Mouse (Mus musculus): ENCODE results near the gene Slc13a1. TPM values are rescaled to one million over a fixed set of nuclear protein-coding genes. Genes with fewer than 3 reads are reported as not detected.

Slc13a1 gene
- polyA plus RNA-seq, 1 experiment from 2014 or later = not detected

GRCm38 (mm10) chr6:24054086-24054710, 113.7 kb downstream of the Slc13a1 start:
- H3K36me3 ChIP-seq (ENCODE audit: insufficient read depth, low read length) = no peaks in the 10 kb centered on the region
- H3K27ac ChIP-seq (ENCODE audit: low read length) = no peak overlapping the region
- H3K4me3 ChIP-seq (ENCODE audit: low read depth, low read length) = no peak overlapping the region
- ATAC-seq = no peak
- no peaks in the 10 kb centered on the region for H3K4me1 ChIP-seq (ENCODE audit: insufficient read depth, low read depth, low read length)
- TF ChIP-seq EP300 (IDR thresholded peaks at IDR 0.05) (no peak), CTCF (IDR thresholded peaks at IDR 0.05) (no peak)
- no peaks in the 10 kb centered on the region for H3K9me3 ChIP-seq (ENCODE audit: low read length)
- H3K9ac ChIP-seq (replicated peaks; ENCODE audit: low read depth) = no peak overlapping the region
- no peaks in the 10 kb centered on the region for H3K27me3 ChIP-seq (replicated peaks; ENCODE audit: insufficient read depth, low read length)
- no peak overlapping the region for H3K4me2 ChIP-seq (replicated peaks; ENCODE audit: low read depth, low read length)
- DNase-seq (ENCODE audit: low spot score) = no peak
- WGBS = 83% methylated on average over 9 of the region's 9 CpGs

DNA sequence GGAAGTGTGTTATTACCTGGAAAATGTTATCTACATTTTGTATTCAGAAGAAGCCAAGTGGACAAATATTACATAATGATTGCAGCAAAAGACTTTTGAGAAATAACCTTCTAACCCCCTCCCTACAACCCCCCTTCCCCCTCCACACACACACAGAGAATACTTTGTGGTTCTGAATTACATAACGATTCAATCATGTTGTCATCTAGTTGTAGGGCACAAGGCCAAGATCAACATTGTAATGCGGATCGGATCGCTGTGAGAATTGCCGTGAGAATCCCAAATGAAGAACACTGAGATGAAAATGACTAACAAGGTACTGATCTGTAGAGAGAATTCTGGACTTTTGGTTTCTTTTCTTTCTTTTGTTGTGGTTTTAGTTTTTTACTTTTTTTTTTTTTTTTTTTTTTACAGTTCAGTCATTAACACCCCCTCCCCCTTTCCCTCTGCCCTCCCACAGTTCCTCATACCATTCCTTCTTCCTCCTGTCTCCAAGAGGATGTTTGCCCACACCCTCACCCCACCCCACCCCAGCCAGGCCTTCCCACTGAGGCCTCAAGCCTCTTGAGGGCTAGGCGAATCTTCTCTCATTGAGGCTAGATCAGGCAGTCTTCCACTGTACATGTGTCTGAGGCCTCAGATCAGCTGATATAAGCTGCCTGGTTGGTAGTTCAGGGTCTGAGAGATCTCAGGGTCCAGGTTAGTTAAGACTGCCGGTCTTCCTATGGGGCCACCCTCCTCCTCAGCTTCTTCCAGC, 120.7 kb downstream of the Slc13a1 start:
- Histone ChIP-seq H3K4me3 (ENCODE audit: low read depth, low read length) (no peak overlapping the region), H3K27me3 (replicated peaks; ENCODE audit: insufficient read depth, low read length) (no peaks in the 10 kb centered on the region), H3K27ac (ENCODE audit: low read length) (no peak overlapping the region), H3K9ac (replicated peaks; ENCODE audit: low read depth) (no peak overlapping the region), H3K36me3 (ENCODE audit: insufficient read depth, low read length) (no peaks in the 10 kb centered on the region), H3K4me2 (replicated peaks; ENCODE audit: low read depth, low read length) (no peak overlapping the region; the same call in 1 of the 2 replicates), H3K4me1 (ENCODE audit: insufficient read depth, low read depth, low read length) (no peaks in the 10 kb centered on the region), H3K9me3 (ENCODE audit: low read length) (no peaks in the 10 kb centered on the region)
- 23% methylated on average over 7 of the region's 7 CpGs for WGBS
- ATAC-seq (peak; percentile 48), DNase-seq (ENCODE audit: low spot score) (peak; percentile 51)
- TF ChIP-seq EP300 (IDR thresholded peaks at IDR 0.05) (no peak), CTCF (IDR thresholded peaks at IDR 0.05) (no peak)

GRCm38 (mm10) chr6:24043496-24043895, 124.4 kb downstream of the Slc13a1 start:
- DNase-seq (ENCODE audit: low spot score) (no peak), ATAC-seq (no peak)
- H3K4me1 ChIP-seq (ENCODE audit: insufficient read depth, low read depth, low read length) = no peaks in the 10 kb centered on the region
- H3K27ac ChIP-seq (ENCODE audit: low read length) = no peak overlapping the region
- H3K9me3 ChIP-seq (ENCODE audit: low read length) = no peaks in the 10 kb centered on the region
- no peak overlapping the region for H3K4me2 ChIP-seq (replicated peaks; ENCODE audit: low read depth, low read length)
- H3K4me3 ChIP-seq (ENCODE audit: low read depth, low read length) = no peak overlapping the region
- H3K9ac ChIP-seq (replicated peaks; ENCODE audit: low read depth) = no peak overlapping the region
- TF ChIP-seq EP300 (IDR thresholded peaks at IDR 0.05) = no peak
- no peak for TF ChIP-seq CTCF (IDR thresholded peaks at IDR 0.05)
- no peaks in the 10 kb centered on the region for H3K27me3 ChIP-seq (replicated peaks; ENCODE audit: insufficient read depth, low read length)
- no peaks in the 10 kb centered on the region for H3K36me3 ChIP-seq (ENCODE audit: insufficient read depth, low read length)

Small RNA genes within 50 kb of the gene (microRNA-seq; reads per million reads assigned to microRNA genes)
- gene Gm26386 = not detected

Other genes with a start within 250 kb of the Slc13a1 start
- gene Tas2r118, start 198.0 kb downstream of the Slc13a1 start, polyA plus RNA-seq (2015; fragmentation: Nextera tagmentation; extraction: Ambion mirVana) = not detected in 2 replicates

Data from lung, postnatal 0 days (tissue).